Mouse (Mus musculus): Measurements from ENCODE around the gene 4930503E14Rik.
"Not testable (repeated sequence)": the region's sequence is repeated elsewhere in the genome, so short reads cannot be mapped to it uniquely, and the experiment has no call there.

DNA sequence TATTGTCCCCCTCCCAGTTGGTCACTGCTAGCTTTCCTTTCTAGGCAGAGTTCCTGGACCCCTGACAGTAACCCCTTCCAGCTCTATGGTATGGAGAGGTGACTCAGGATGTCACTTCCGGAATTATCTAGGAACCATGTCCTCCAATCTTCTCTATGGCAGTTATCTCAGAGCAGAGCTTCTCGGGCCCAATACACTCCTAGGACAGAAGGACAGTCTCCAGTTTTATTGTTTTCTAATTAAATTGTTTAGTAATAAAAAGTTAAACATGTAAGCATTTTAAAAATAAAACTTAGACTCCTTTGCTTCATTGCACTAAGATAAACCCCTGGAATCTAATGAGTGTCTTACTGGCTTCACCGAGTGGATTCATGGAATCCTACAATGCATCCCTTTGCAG, at the start of gene 4930503E14Rik:
- TF ChIP-seq CTCF (IDR thresholded peaks at IDR 0.05; ENCODE audit: control insufficient read depth, insufficient read depth, insufficient replicate concordance, low read depth, low read length); POLR2A (IDR thresholded peaks at IDR 0.05; ENCODE audit: control insufficient read depth, low read depth, low read length): not testable (repeated sequence)

Measured in testis, adult 2 months (tissue).